Mouse (Mus musculus) right cerebral cortex, adult 2 months (tissue): ENCODE measurements around the gene Skida1.
A peak's percentile ranks its signal among the peaks of the same experiment; 100 is the strongest.

Experiments used
- DNase-seq, 2 experiments: peaks; one replicate each; pipeline ENCODE4 v3.0.0; 2021 to 2022; ENCODE audit warnings: low spot score in 2 of 2

The Skida1 gene

DNA sequence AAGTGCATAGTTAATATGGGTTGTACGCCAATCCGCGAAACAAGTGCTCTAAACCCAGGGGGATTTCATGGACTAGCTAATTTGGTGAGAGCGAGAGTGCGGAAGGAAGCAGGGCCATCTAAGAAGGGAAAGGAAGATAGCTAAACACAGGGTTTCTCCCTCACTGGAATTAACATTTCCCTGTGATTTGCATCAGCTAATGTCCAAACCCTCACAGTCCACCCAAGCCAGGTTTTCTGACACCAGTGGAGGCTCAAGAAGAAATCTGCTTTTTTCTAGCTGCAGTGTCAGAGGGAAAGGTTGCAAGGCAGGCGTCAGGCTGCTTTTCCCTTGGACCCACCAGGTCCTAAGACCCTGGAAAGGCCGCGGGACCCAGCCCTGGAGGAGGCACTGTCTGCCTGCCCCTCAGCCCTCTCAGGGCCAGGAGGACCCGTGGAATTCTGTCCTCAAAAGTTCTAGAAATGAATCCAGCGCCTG lies 9.9 kb downstream of the Skida1 start:
- no peak for DNase-seq

DNA sequence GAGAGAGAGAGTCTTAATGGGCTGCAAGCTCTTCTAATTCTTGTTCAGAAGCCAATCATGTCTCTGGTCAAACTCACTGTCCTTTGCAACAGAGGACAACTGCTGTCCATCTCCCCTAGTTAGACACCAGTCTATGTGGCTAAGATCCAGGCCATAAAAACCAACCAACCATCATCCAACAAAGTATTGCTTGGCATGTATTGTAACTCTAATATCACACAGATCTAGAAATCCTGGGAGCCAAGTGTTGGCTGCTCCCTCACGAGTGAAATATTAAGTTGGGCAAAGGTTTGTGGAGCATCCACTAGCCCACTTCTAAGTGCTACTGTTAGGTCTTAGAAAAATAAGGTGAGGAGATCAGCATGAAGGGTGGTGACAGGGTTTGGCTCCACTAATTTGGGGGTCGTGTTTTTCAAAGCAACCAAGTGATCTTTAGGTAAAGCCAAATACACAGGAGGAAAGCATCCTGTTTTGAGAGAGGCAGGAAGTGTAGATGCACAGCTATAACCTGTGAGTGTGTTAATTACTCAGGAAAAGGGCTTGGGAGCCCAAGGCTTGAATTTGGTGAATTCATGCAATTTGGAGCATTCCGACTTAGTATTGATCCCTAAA lies 10.6 kb downstream of the Skida1 start:
- no peak for DNase-seq

DNA sequence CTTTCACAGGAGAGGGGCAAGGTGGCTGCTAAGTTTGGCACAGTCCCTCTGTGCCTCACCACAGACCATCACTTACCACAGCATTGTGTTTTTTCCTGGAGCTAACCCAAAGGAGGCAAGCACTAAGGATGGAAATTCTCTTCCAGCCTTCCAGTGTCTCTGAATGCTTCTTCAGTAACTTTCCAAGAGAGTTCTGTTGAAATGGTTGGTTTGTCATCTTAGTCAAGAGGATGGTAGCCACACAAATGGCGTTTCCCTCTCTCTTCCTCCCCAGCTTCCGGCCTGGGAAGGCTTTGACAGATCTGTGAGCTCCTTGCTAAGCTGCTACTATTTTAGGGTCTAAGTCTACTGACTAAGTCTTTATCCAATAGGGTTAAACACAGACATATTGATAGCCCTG lies 11.4 kb downstream of the Skida1 start, which contains the start of gene A930004D18Rik:
A930004D18Rik (minus strand) TSS at position 247 of the 400 bp plus-strand sequence.
- DNase-seq = no peak

- no peak for DNase-seq
Observed at GRCm38 (mm10) chr2:18034371-18035250, 14.2 kb downstream of the Skida1 start.

DNA sequence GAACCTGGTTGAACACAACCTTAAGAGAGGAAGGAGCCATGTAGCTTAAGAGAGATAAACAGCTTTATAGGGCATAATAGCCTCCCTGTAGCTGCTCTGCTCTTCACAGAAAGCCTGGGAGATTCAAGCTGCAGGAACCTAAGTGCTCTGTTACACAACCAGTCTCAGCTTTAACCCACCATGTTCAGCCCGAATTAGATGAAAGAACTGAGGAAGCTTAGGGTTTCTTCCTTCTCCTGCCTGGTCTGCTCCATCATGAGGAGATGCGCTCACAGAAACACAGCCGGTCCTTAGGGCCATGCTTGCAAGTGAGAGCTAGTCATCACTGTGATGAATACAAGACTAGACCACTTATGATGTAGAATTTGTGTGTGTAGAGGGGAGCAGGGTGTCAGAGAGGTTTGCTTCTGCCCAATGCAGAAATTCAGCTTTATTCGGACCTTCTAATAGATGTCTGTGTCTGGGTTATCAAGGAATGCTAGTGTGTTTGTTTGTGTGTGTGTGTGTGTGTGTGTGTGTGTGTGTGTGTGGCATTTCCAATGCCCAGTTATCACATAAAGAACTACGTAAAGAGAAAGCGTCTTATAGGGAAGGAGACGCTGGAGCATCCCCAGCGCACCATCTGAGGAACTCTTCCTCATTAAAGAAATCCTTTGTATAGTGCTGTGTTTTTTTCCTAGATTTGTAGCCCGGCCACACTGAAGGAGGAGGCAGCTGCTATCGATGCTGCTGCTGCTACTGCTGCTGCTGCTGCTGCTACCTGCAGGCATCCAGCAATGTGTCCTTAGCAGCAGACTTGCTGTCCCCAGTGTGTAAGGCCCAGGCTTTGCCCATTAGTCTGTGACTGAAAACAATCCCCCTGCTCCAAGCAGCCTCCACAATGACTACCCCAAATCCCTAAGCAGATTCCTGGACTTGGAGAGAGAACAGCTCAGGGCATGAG lies 15.4 kb downstream of the Skida1 start:
- no peak for DNase-seq

- DNase-seq = no peak
Observed at GRCm38 (mm10) chr2:18032538-18032895, 16.3 kb downstream of the Skida1 start.

DNA sequence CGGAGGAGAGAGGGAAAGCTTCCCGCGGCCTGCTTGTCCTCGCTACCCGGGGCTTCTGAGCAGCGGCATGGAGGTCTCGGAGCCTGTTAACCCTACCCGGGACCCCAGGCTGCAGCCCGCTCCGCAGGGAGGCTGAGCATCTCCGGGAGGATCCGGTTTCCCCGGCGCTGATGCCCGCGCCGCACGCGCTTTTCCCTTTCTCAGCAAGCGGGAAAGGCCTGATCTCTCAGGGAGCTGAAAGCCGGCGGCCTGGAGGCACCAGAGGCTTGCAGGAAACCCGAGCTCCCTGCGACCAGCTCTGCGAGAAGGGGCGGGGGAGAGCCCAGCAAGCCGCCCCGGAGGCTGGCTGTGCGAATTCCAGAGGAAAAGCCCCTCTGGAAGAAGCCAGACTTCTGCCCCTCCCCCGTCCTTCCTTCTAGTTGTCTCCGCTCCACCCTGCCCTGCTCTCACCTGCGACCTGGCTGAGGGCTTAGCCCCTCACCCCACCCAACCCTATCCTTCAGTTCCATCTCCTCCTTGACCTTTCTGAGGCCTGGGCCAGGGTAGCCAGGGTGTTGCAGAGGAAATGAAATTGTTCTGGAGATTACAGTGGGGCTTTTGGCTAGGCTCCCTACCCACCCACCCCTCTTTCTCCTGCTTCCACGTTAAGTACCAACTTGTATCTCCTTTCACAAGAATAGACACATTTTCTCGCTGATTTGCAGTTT lies 16.9 kb downstream of the Skida1 start:
- peak in 1 of 2 experiments; percentile 43 for DNase-seq

DNA sequence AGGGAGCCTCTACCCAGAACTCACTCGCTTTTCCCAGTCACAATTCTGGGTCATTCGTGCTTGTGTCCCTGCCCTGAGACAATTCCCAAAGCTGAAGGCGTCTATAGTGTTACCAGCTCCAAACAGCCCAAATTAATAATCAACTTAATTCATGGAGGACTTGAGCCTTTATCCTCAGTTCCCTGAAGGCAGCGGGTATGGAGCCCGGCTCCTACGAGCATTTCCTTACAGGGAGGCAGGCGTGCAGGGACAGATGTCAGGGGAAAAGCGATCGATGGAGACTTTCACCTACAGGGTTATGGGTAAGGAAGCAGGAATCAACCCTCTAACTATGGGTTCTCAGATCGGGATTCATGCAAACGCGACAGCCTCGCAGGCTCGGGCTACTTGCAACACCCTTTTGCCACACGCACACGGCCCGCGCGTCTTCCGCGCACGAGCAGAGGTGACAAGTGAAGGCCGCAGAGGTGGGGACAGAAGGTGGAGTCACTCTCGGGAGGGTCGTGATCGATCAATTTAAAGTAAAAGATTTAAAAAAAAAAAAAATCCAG lies 17.5 kb downstream of the Skida1 start:
- peak in 1 of 2 experiments; percentile 48 for DNase-seq

GRCm38 (mm10) chr2:18030581-18030980 lies 18.3 kb downstream of the Skida1 start:
- DNase-seq = no peak

GRCm38 (mm10) chr2:18029656-18030055 lies 19.2 kb downstream of the Skida1 start:
- DNase-seq = no peak

DNA sequence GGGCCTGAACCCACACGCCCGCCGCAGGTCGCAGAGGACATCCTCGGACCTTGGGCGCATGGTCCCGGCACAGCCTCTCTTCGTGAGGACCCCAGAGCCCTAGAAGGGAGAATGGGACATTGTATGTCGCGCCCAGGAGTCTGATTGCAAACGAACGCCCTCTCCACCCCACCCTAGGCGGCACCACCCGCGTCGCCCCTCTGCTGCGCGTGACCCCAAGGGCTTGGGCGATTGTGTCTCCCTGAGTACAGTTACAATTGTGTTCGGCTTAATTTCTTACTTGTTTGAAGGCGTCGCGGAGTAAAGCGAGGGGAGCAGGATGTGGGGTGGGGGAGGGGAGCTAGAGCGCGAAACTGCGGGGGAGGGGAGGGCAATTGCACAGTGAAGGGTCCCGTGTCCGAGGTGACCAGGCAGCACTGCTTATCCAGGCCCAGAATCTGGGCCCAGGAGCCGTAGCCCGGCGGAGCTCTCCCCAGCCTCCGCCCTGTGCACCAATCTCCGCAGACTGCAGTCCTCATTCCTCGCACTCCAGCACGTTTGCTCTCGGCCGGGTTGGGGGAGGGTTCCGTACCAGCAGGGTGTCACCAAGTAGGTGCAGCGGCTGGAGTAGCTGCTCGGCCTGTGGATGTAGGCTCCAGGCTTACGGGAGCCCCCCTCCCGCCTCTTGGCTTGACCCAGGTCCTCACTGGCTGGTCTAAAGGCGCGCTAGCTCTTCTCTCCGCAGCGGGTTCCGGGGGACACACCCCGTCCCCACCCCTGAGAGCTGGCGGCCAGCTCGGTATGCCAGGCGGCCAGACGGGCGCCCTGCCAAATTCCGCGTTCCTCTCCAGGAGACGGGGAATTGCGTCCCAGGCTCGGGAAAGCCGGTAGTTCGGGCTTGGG lies 20.5 kb downstream of the Skida1 start:
- peak; percentile 74 to 81 for DNase-seq

- DNase-seq = peak; percentile 91 to 95
Observed at GRCm38 (mm10) chr2:18027448-18028139, 21.3 kb downstream of the Skida1 start.

DNA sequence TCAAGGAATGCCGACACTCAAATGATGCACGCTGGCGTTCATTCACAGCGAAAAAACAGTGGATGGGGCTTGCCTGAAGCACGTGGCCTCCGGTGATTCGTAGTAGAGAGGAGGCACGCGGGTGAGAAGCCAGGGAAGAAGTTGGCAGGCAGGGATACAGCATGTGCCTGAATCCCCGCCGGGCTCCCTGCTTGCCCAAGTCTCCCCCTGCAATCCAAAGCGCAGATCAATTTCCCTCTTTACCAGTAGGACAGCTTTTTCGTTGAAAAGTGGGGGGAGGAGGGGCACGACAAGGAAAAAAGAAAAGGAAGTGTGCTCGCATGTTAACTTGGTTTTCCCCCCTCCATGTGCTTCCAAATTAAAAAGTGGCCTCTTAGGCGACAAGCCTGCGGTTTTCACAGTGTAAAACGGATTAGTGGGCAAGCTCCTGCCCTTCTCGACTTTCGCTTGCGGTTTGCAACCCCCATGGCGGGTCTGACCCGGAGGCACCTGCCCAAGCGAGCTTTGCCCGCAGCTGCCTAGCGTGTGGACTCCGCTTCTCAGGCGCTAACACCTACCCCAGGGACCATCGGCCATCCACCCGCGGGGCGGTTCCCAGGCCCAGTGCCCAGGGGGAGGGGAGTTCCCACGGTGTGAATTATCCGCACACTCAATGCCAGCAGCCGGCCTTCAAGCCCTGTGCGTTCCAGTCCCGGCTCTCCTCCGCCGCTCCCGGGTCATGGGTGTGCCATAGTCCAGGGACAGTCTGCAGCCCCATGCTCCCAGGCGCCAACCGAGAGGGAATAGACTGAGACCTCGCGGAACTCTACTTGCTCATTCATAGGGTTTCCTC lies 22.5 kb downstream of the Skida1 start:
- DNase-seq = peak; percentile 49 to 56

- DNase-seq = no peak
Observed at GRCm38 (mm10) chr2:18025781-18026115, 23.1 kb downstream of the Skida1 start.

GRCm38 (mm10) chr2:18025116-18025515 lies 23.7 kb downstream of the Skida1 start:
- no peak for DNase-seq

- no peak for DNase-seq
Observed at GRCm38 (mm10) chr2:18022886-18023285, 26.0 kb downstream of the Skida1 start.

- no peak for DNase-seq
Observed at GRCm38 (mm10) chr2:18019122-18019521, 29.7 kb downstream of the Skida1 start.

DNA sequence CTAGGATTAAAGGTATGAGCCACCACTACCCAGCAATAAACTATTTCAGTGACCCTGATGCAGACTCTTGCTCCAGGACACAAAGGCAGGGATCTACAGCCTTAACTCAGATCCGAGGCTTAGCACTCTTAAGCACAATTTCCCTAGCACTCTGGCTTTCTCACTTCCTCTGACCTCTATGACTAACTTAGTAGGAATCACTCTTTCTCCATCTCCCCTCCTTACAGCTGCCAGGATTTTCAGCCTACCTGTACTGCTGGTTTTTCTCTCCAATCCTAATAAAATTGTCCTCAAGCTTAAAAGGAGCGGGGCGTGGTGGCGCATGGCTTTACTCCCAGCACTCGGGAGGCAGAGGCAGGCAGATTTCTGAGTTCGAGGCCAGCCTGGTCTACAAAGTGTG lies 31.5 kb downstream of the Skida1 start:
- no peak for DNase-seq

DNA sequence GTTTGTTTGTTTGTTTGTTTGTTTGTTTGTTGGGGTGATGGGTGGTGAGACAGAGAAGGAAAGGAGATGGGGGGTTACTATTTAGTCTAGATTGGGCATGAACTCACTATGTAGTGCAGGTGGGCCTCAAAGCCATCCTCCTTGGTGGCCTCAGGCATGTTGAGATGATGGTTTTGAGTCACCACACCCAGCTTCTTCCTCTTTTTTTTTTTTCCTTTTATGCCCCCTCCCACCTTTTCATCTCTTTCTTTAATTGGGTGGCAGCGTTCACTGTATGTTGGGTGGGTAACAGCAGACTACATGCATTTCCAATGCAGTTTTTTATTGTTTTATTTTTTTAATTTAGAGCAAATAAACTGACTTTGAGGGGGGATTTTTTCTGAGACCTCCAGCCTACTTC lies 32.2 kb downstream of the Skida1 start:
- DNase-seq = no peak
